Mouse (Mus musculus) embryonic facial prominence, embryonic 15.5 days (tissue): ENCODE measurements around the gene Ccdc170. TPM values are rescaled to one million over a fixed set of nuclear protein-coding genes. Genes with fewer than 3 reads are reported as not detected.

ENCODE experiments used
- ATAC-seq: fragments of 200-750 bp; cut with Nextera tagmentation; 2 replicates; pipeline ENCODE4 v1.8.0; 2017; ENCODE audit warnings: low read depth, moderate TSS enrichment; ENCODE audit not compliant: insufficient number of reproducible peaks, low FRiP score, low TSS enrichment
- H3K27ac ChIP-seq: fragments of 300-500 bp; sonication (generic); replicated peaks from 2 replicates; pipeline ENCODE4 v1.5.1; 2015; ENCODE audit warnings: mild to moderate bottlenecking, inconsistent platforms
- H3K27me3 ChIP-seq: fragments of 300-500 bp; sonication (generic); 2 replicates; pipeline ENCODE4 v1.6.1; 2015; ENCODE audit warnings: inconsistent platforms
- H3K36me3 ChIP-seq: fragments of 300-500 bp; sonication (generic); 2 replicates; pipeline ENCODE4 v1.6.1; 2015; ENCODE audit warnings: mild to moderate bottlenecking, inconsistent platforms
- H3K4me1 ChIP-seq: fragments of 300-500 bp; sonication (generic); 2 replicates; pipeline ENCODE4 v1.6.1; 2015; ENCODE audit warnings: inconsistent platforms
- H3K4me2 ChIP-seq: fragments of 300-500 bp; sonication (generic); replicated peaks from 2 replicates; pipeline ENCODE4 v1.6.1; 2015; ENCODE audit warnings: mild to moderate bottlenecking, inconsistent platforms
- H3K4me3 ChIP-seq: fragments of 300-500 bp; sonication (generic); replicated peaks from 2 replicates; pipeline ENCODE4 v1.5.1; 2015; ENCODE audit warnings: mild to moderate bottlenecking, inconsistent platforms
- H3K9ac ChIP-seq: fragments of 300-500 bp; sonication (generic); 2 replicates; pipeline ENCODE4 v1.6.1; 2015; ENCODE audit warnings: inconsistent platforms
- H3K9me3 ChIP-seq: fragments of 300-500 bp; sonication (generic); replicated peaks from 2 replicates; pipeline ENCODE4 v1.6.1; 2016; ENCODE audit warnings: inconsistent platforms
- WGBS: fragments of 180-500 bp; shearing (Covaris S2); methylation state at CpG from one replicate; pipeline ENCODE4 v1.1.7; 2015; 5-methylcytosine and 5-hydroxymethylcytosine counted together
- polyA plus RNA-seq: library from polyadenylated mRNA; unstranded; fragments of >200 nt; fragmentation: Nextera tagmentation; extraction: Ambion mirVana; gene quantifications from 2 replicates; pipeline ENCODE4 v1.2.1, GENCODE M21; 2015

Gene Ccdc170
- polyA plus RNA-seq, 1 experiment from 2014 or later = 1.1 TPM

GRCm38 (mm10) chr10:4570778-4571177, 88.5 kb downstream of the Ccdc170 start:
- no peak overlapping the region for H3K4me3 ChIP-seq
- no peak for ATAC-seq
- H3K27ac ChIP-seq = no peak overlapping the region
- 87% methylated on average over 4 of the region's 4 CpGs for WGBS
- no peaks in the 10 kb centered on the region for H3K27me3 ChIP-seq
- H3K9ac ChIP-seq = no peak overlapping the region
- no peaks in the 10 kb centered on the region for H3K36me3 ChIP-seq
- H3K4me2 ChIP-seq = no peak overlapping the region
- H3K9me3 ChIP-seq = no peaks in the 10 kb centered on the region
- no peaks in the 10 kb centered on the region for H3K4me1 ChIP-seq

- H3K9ac ChIP-seq = no peak overlapping the region
- H3K4me2 ChIP-seq = no peak overlapping the region
- H3K36me3 ChIP-seq = no peaks in the 10 kb centered on the region
- H3K27ac ChIP-seq = no peak overlapping the region
- H3K4me3 ChIP-seq = no peak overlapping the region
- no peaks in the 10 kb centered on the region for H3K9me3 ChIP-seq
- ATAC-seq = no peak
- WGBS = 72% methylated on average over 4 of the region's 4 CpGs
- no peaks in the 10 kb centered on the region for H3K4me1 ChIP-seq
- no peaks in the 10 kb centered on the region for H3K27me3 ChIP-seq
Observed at GRCm38 (mm10) chr10:4571304-4571703, 89.0 kb downstream of the Ccdc170 start.

GRCm38 (mm10) chr10:4581905-4582304, 99.6 kb downstream of the Ccdc170 start:
- H3K4me2 ChIP-seq = no peak overlapping the region
- H3K4me1 ChIP-seq = no peaks in the 10 kb centered on the region
- 78% methylated on average over 5 of the region's 5 CpGs for WGBS
- ATAC-seq = no peak
- no peaks in the 10 kb centered on the region for H3K9me3 ChIP-seq
- H3K36me3 ChIP-seq = no peaks in the 10 kb centered on the region
- H3K27ac ChIP-seq = no peak overlapping the region
- no peaks in the 10 kb centered on the region for H3K27me3 ChIP-seq
- no peak overlapping the region for H3K9ac ChIP-seq
- H3K4me3 ChIP-seq = no peak overlapping the region

- ATAC-seq = no peak
- 84% methylated on average over 6 of the region's 6 CpGs for WGBS
Observed at GRCm38 (mm10) chr10:4586691-4587090, 104.4 kb downstream of the Ccdc170 start.

GRCm38 (mm10) chr10:4589576-4589975, 107.3 kb downstream of the Ccdc170 start:
- Histone ChIP-seq H3K9ac (no peak overlapping the region), H3K9me3 (no peaks in the 10 kb centered on the region), H3K4me2 (no peak overlapping the region), H3K4me3 (no peak overlapping the region), H3K4me1 (no peaks in the 10 kb centered on the region), H3K36me3 (no peaks in the 10 kb centered on the region), H3K27ac (no peak overlapping the region), H3K27me3 (no peaks in the 10 kb centered on the region)
- no peak for ATAC-seq
- WGBS = 72% methylated on average over 4 of the region's 4 CpGs

More at GRCm38 (mm10) chr10:4586691-4587090, 104.4 kb downstream of the Ccdc170 start:
- no peaks in the 10 kb centered on the region for H3K27me3 ChIP-seq
- no peak overlapping the region for H3K4me3 ChIP-seq
- H3K36me3 ChIP-seq = no peaks in the 10 kb centered on the region
- no peak overlapping the region for H3K27ac ChIP-seq
- no peak overlapping the region for H3K9ac ChIP-seq
- no peak overlapping the region for H3K4me2 ChIP-seq
- H3K9me3 ChIP-seq = no peaks in the 10 kb centered on the region
- no peaks in the 10 kb centered on the region for H3K4me1 ChIP-seq

GRCm38 (mm10) chr10:4590956-4591355, 108.7 kb downstream of the Ccdc170 start:
- no peaks in the 10 kb centered on the region for H3K4me1 ChIP-seq
- H3K9ac ChIP-seq = no peak overlapping the region
- H3K36me3 ChIP-seq = no peaks in the 10 kb centered on the region
- no peak overlapping the region for H3K4me2 ChIP-seq
- H3K27me3 ChIP-seq = no peaks in the 10 kb centered on the region
- H3K4me3 ChIP-seq = no peak overlapping the region
- H3K27ac ChIP-seq = no peak overlapping the region
- H3K9me3 ChIP-seq = no peaks in the 10 kb centered on the region
- 70% methylated on average over 8 of the region's 8 CpGs for WGBS
- ATAC-seq = no peak

- H3K36me3 ChIP-seq = no peaks in the 10 kb centered on the region
- no peak overlapping the region for H3K4me3 ChIP-seq
- H3K9ac ChIP-seq = no peak overlapping the region
- no peaks in the 10 kb centered on the region for H3K4me1 ChIP-seq
- 70% methylated on average over 4 of the region's 4 CpGs for WGBS
- no peak overlapping the region for H3K4me2 ChIP-seq
- H3K9me3 ChIP-seq = no peaks in the 10 kb centered on the region
- H3K27ac ChIP-seq = no peak overlapping the region
- no peaks in the 10 kb centered on the region for H3K27me3 ChIP-seq
- no peak for ATAC-seq
Observed at GRCm38 (mm10) chr10:4593828-4594227, 111.5 kb downstream of the Ccdc170 start.

GRCm38 (mm10) chr10:4597211-4597610, 114.9 kb downstream of the Ccdc170 start:
- H3K27me3 ChIP-seq = no peaks in the 10 kb centered on the region
- no peaks in the 10 kb centered on the region for H3K9me3 ChIP-seq
- H3K4me1 ChIP-seq = no peaks in the 10 kb centered on the region
- ATAC-seq = no peak
- 71% methylated on average over 4 of the region's 4 CpGs for WGBS
- H3K27ac ChIP-seq = no peak overlapping the region
- H3K9ac ChIP-seq = no peak overlapping the region
- no peaks in the 10 kb centered on the region for H3K36me3 ChIP-seq
- no peak overlapping the region for H3K4me2 ChIP-seq
- no peak overlapping the region for H3K4me3 ChIP-seq

- no peak for ATAC-seq
- no peak overlapping the region for H3K9ac ChIP-seq
- H3K4me3 ChIP-seq = no peak overlapping the region
- no peak overlapping the region for H3K27ac ChIP-seq
- WGBS = 60% methylated on average over 10 of the region's 10 CpGs
- no peak overlapping the region for H3K4me2 ChIP-seq
- H3K9me3 ChIP-seq = no peaks in the 10 kb centered on the region
- no peaks in the 10 kb centered on the region for H3K4me1 ChIP-seq
- no peaks in the 10 kb centered on the region for H3K27me3 ChIP-seq
- H3K36me3 ChIP-seq = no peaks in the 10 kb centered on the region
Observed at GRCm38 (mm10) chr10:4598244-4598842, 116.0 kb downstream of the Ccdc170 start.

GRCm38 (mm10) chr10:4598916-4599315, 116.6 kb downstream of the Ccdc170 start:
- no peaks in the 10 kb centered on the region for H3K9me3 ChIP-seq
- H3K27me3 ChIP-seq = no peaks in the 10 kb centered on the region
- no peak; the same call in 1 of the 2 replicates for ATAC-seq
- H3K4me1 ChIP-seq = no peaks in the 10 kb centered on the region
- 69% methylated on average over 12 of the region's 12 CpGs for WGBS
- no peak overlapping the region for H3K27ac ChIP-seq
- H3K9ac ChIP-seq = no peak overlapping the region
- no peak overlapping the region for H3K4me2 ChIP-seq
- H3K36me3 ChIP-seq = no peaks in the 10 kb centered on the region
- no peak overlapping the region for H3K4me3 ChIP-seq

- H3K4me2 ChIP-seq = no peak overlapping the region
- no peak overlapping the region for H3K4me3 ChIP-seq
- 78% methylated on average over 4 of the region's 4 CpGs for WGBS
- no peaks in the 10 kb centered on the region for H3K4me1 ChIP-seq
- no peak for ATAC-seq
- H3K9me3 ChIP-seq = no peaks in the 10 kb centered on the region
- no peak overlapping the region for H3K9ac ChIP-seq
- H3K27ac ChIP-seq = no peak overlapping the region
- H3K36me3 ChIP-seq = no peaks in the 10 kb centered on the region
- H3K27me3 ChIP-seq = no peaks in the 10 kb centered on the region
Observed at GRCm38 (mm10) chr10:4599591-4599990, 117.3 kb downstream of the Ccdc170 start.

- Histone ChIP-seq H3K4me1 (no peaks in the 10 kb centered on the region), H3K4me2 (no peak overlapping the region), H3K27me3 (no peaks in the 10 kb centered on the region), H3K4me3 (no peak overlapping the region), H3K9me3 (no peaks in the 10 kb centered on the region), H3K27ac (no peak overlapping the region), H3K9ac (no peak overlapping the region), H3K36me3 (no peaks in the 10 kb centered on the region)
- ATAC-seq = no peak
- 34% methylated on average over 2 of the region's 2 CpGs for WGBS
Observed at GRCm38 (mm10) chr10:4600796-4601474, 118.6 kb downstream of the Ccdc170 start.
